Mouse (Mus musculus) liver, embryonic 14.5 days (tissue): ENCODE measurements around the gene Id3.

Source experiments
- CTCF ChIP-seq: IDR thresholded peaks from 2 replicates; pipeline ENCODE4 v1.5.1; 2016; ENCODE audit warnings: antibody characterized with exemption, low read depth, control low read depth
- EP300 ChIP-seq: IDR thresholded peaks from 2 replicates; pipeline ENCODE4 v1.6.1; 2016; ENCODE audit warnings: antibody characterized with exemption, low read depth

DNA sequence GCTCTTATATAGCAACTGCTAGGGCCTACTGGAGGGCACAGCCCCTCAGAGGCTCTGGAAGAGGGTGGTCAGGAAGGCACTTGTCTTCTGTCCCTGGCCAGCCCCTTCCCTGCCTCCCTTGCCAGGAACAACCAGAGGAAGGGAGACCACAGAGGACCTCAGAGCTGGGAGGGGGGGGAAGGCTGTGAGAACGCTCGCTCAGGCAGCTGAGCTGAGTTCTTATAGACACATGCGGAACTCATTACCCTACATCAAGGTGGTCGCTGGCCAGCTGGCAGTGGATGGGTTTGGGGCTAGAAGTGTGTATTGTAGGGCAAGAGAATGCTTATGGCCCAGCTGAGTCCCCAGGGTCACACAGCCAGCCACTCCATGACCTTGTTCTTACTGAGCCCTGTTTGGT is 7.3 kb downstream of the Id3 start:
- TF ChIP-seq CTCF (no peak), EP300 (no peak)
